Mouse (Mus musculus): ENCODE results near the gene Manba.

Gene Manba

GRCm38 (mm10) chr3:135531762-135532161 is 46.4 kb downstream of the Manba start:
- no peak for DNase-seq (ENCODE audit: low read depth)

- peak; percentile 43 for DNase-seq (ENCODE audit: low read depth)
Observed at GRCm38 (mm10) chr3:135534103-135534502, 48.7 kb downstream of the Manba start.

- no peak for DNase-seq (ENCODE audit: low read depth)
Observed at GRCm38 (mm10) chr3:135546212-135546923, 61.0 kb downstream of the Manba start.

- DNase-seq (ENCODE audit: low read depth): no peak
Observed at GRCm38 (mm10) chr3:135547298-135547697, 61.9 kb downstream of the Manba start.

GRCm38 (mm10) chr3:135552874-135553273 is 67.5 kb downstream of the Manba start:
- DNase-seq (ENCODE audit: low read depth): no peak

GRCm38 (mm10) chr3:135555192-135555591 is 69.8 kb downstream of the Manba start:
- DNase-seq (ENCODE audit: low read depth): no peak

GRCm38 (mm10) chr3:135556052-135556587 is 70.7 kb downstream of the Manba start:
- DNase-seq (ENCODE audit: low read depth): peak; percentile 32

- DNase-seq (ENCODE audit: low read depth): no peak
Observed at GRCm38 (mm10) chr3:135556851-135557662, 71.6 kb downstream of the Manba start.

GRCm38 (mm10) chr3:135562036-135562435 is 76.6 kb downstream of the Manba start:
- DNase-seq (ENCODE audit: low read depth): no peak

GRCm38 (mm10) chr3:135563163-135563689 is 77.8 kb downstream of the Manba start:
- DNase-seq (ENCODE audit: low read depth): no peak

- no peak for DNase-seq (ENCODE audit: low read depth)
Observed at GRCm38 (mm10) chr3:135564706-135565105, 79.3 kb downstream of the Manba start.

- DNase-seq (ENCODE audit: low read depth): no peak
Observed at GRCm38 (mm10) chr3:135565306-135565705, 79.9 kb downstream of the Manba start.

- DNase-seq (ENCODE audit: low read depth): no peak
Observed at GRCm38 (mm10) chr3:135567888-135568287, 82.5 kb downstream of the Manba start.

GRCm38 (mm10) chr3:135568633-135569032 is 83.2 kb downstream of the Manba start:
- DNase-seq (ENCODE audit: low read depth): no peak

- DNase-seq (ENCODE audit: low read depth): no peak
Observed at GRCm38 (mm10) chr3:135571540-135571939, 86.1 kb downstream of the Manba start.

GRCm38 (mm10) chr3:135573051-135573450 is 87.6 kb downstream of the Manba start:
- DNase-seq (ENCODE audit: low read depth): peak; percentile 17

GRCm38 (mm10) chr3:135575126-135575525 is 89.7 kb downstream of the Manba start:
- DNase-seq (ENCODE audit: low read depth): peak; percentile 49

- DNase-seq (ENCODE audit: low read depth): no peak
Observed at GRCm38 (mm10) chr3:135578588-135579140, 93.3 kb downstream of the Manba start.

- no peak for DNase-seq (ENCODE audit: low read depth)
Observed at GRCm38 (mm10) chr3:135579179-135579578, 93.8 kb downstream of the Manba start.

GRCm38 (mm10) chr3:135580439-135581275 is 95.2 kb downstream of the Manba start:
- DNase-seq (ENCODE audit: low read depth): peak; percentile 14

GRCm38 (mm10) chr3:135581606-135582117 is 96.3 kb downstream of the Manba start:
- peak; percentile 62 for DNase-seq (ENCODE audit: low read depth)

All from NIH3T3 (cell line).